Comparison of ENCODE assay signal across 14 mouse cellular contexts in genomic region chr16:49606500-49606899, GRCm38 (mm10).
"Had no signal": no experiment of that assay in that cellular context is flagged by ENCODE, and none has a peak within 500 bp of the region (broad histone marks: within the 10 kb centered on the region; RNA-seq: fewer than 3 reads in every experiment).

No protein-coding gene starts in this region.

- H3K36me3 ChIP-seq: limb, embryonic 13.5 days; midbrain, embryonic 10.5 days; neural tube, embryonic 15.5 days had no signal

- H3K9me3 ChIP-seq: limb, embryonic 13.5 days; neural tube, embryonic 15.5 days had no signal

- DNase-seq: kidney, adult 11 months; kidney, postnatal 36 days; left cerebral cortex, postnatal 4 days; lung, adult 18-20 months; lung, postnatal 4 days; midbrain, embryonic 14.5 days; thymus, adult 18-20 months; thymus, postnatal 14 days had no signal

- H3K27me3 ChIP-seq: limb, embryonic 13.5 days; neural tube, embryonic 15.5 days had no signal

- H3K9ac ChIP-seq: limb, embryonic 13.5 days; liver, embryonic 14.5 days; neural tube, embryonic 15.5 days had no signal

- H3K27ac ChIP-seq: limb, embryonic 13.5 days; liver, embryonic 14.5 days; midbrain, embryonic 10.5 days; neural tube, embryonic 15.5 days; stomach, postnatal 0 days had no signal

- H3K4me3 ChIP-seq: limb, embryonic 13.5 days; midbrain, embryonic 10.5 days; myocyte; neural tube, embryonic 15.5 days had no signal

- H3K4me2 ChIP-seq: limb, embryonic 13.5 days; neural tube, embryonic 15.5 days had no signal

- H3K4me1 ChIP-seq: limb, embryonic 13.5 days; midbrain, embryonic 10.5 days; neural tube, embryonic 15.5 days had no signal
